Mouse (Mus musculus) liver, embryonic 16.5 days (tissue): ENCODE measurements around the gene Zfp53. TPM values are rescaled to one million over a fixed set of nuclear protein-coding genes. Genes with fewer than 3 reads are reported as not detected.

Experiments
- ATAC-seq: fragments of 200-750 bp; cut with Nextera tagmentation; 2 replicates; pipeline ENCODE4 v1.8.0; 2017; ENCODE audit warnings: low read depth, mild to moderate bottlenecking, moderate number of reproducible peaks, moderate library complexity
- H3K27ac ChIP-seq: fragments of 300-500 bp; sonication (generic); 2 replicates; pipeline ENCODE4 v1.5.1; 2014; ENCODE audit warnings: mild to moderate bottlenecking, low read length
- H3K27me3 ChIP-seq: fragments of 300-500 bp; sonication (generic); 2 replicates; pipeline ENCODE4 v1.6.1; 2014; ENCODE audit warnings: low read depth, low read length, mixed read lengths; ENCODE audit not compliant: control insufficient read depth, insufficient read depth
- H3K36me3 ChIP-seq: fragments of 300-500 bp; sonication (generic); 2 replicates; pipeline ENCODE4 v1.6.1; 2014; ENCODE audit warnings: mild to moderate bottlenecking; ENCODE audit not compliant: control insufficient read depth, insufficient read depth
- H3K4me1 ChIP-seq: fragments of 300-500 bp; sonication (generic); 2 replicates; pipeline ENCODE4 v1.6.1; 2014; ENCODE audit warnings: low read depth, low read length, mixed read lengths; ENCODE audit not compliant: control insufficient read depth
- H3K4me2 ChIP-seq: fragments of 300-500 bp; sonication (generic); 2 replicates; pipeline ENCODE4 v1.6.1; 2014; ENCODE audit warnings: low read depth, low read length, mixed read lengths
- H3K4me3 ChIP-seq: fragments of 300-500 bp; sonication (generic); 2 replicates; pipeline ENCODE4 v1.5.1; 2014; ENCODE audit warnings: low read depth, mild to moderate bottlenecking, low read length
- H3K9ac ChIP-seq: fragments of 300-500 bp; sonication (generic); 2 replicates; pipeline ENCODE4 v1.6.1; 2014; ENCODE audit warnings: low read depth, low read length
- H3K9me3 ChIP-seq: fragments of 300-500 bp; sonication (generic); replicated peaks from 2 replicates; pipeline ENCODE4 v1.6.1; 2016; ENCODE audit warnings: low read length; ENCODE audit not compliant: control insufficient read depth
- WGBS: fragments of 180-500 bp; shearing (Covaris S2); extraction: QIAGEN DNeasy Blood & Tissue Kit; methylation state at CpG from one replicate; pipeline ENCODE4 v1.1.7; 2014; ENCODE audit not compliant: insufficient replicate concordance; 5-methylcytosine and 5-hydroxymethylcytosine counted together
- polyA plus RNA-seq: library from polyadenylated mRNA; unstranded; fragments of >200 nt; fragmentation: Nextera tagmentation; extraction: Ambion mirVana; gene quantifications from 2 replicates; pipeline ENCODE4 v1.2.1, GENCODE M21; 2015

Gene Zfp53
- polyA plus RNA-seq, 1 experiment from 2014 or later, result 3.1 TPM

DNA sequence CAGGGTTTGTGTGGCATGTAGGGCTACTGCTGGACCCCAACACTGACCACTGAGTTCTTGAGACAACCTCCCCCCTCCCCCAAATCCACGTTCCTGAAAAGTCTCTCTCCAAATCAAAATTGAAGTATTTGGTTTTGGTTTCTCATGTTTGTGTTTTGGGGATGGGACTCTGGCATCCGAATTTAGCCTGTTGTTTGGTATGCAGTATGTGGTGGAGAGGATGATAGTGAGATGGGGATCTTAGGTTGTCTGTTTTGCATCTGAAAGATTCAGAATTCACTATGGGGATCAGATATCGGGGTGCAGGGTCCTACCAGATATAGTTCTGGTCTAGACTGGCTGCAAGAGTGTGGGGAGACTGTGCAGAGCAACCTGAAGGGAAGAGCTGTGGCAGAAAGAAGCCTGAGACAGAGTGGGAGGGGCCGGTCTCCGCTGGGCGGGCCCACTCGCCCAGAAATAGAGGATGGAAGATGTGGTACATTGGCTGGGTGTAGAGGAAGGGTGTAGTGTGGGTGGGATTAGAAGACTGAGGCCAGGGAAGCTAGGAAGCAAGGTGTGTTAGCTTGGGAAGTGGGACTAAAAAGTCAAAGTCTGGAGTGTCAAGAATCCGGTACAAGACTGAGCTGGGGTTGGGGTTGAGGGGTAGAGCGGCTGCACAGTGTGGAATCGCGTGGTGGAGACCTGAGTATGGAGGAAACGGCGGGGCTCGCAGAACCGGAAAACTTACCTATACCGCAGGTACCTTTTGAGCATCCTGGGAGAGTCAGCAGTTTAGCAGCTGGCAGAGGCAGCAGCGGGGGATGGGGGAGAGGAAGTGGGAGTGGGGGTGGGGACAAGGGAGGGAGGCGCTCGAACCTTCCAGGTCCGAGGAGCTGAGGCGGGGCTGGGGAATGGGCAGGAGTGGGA is 46.6 kb downstream of the Zfp53 start, which contains the start of gene Zfp52:
Gene Zfp52, plus strand, starts transcription at position 444 of the 906 bp plus-strand sequence.
- peak; percentile 69 for ATAC-seq
- WGBS, result 2% methylated on average over 21 of the region's 21 CpGs
- H3K9me3 ChIP-seq, result no peaks in the 10 kb centered on the region
- peak within 1 kb of the TSS; percentile 88 for H3K4me2 ChIP-seq
- H3K9ac ChIP-seq, result peak within 1 kb of the TSS; percentile 54
- peak within 1 kb of the TSS; percentile 29; the same call in 1 of the 2 replicates for H3K27ac ChIP-seq
- peak within 1 kb of the TSS; percentile 63 for H3K4me3 ChIP-seq
- H3K36me3 ChIP-seq, result no peaks in the 10 kb centered on the region
- no peaks in the 10 kb centered on the region for H3K27me3 ChIP-seq
- H3K4me1 ChIP-seq, result peaks cover 18% of the 10 kb centered on the region

DNA sequence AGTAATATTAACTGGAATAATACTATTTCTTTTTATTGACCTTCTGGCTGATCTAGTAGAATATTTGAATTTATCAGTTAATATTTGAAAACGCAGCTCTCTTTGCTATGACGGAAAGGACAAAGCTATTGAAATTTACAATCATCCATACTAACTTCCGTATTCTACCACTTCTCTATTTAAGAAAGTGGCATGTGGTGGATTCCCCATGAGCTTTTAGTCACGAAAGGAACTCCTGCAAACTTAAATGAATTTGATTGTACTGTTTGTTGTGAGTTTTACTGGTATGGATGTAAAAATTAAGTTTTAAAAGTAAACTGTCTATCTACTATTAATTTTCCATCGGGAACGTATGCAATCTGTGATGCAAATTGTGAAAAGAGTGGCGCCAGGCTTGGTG is 47.3 kb downstream of the Zfp53 start:
- WGBS, result 15% methylated on average over 7 of the region's 7 CpGs
- peak overlapping the region; percentile 63 for H3K4me3 ChIP-seq
- no peak for ATAC-seq
- peak overlapping the region; percentile 54; the same call in 1 of the 2 replicates for H3K9ac ChIP-seq
- no peaks in the 10 kb centered on the region for H3K9me3 ChIP-seq
- H3K27me3 ChIP-seq, result no peaks in the 10 kb centered on the region
- H3K4me1 ChIP-seq, result peaks cover 18% of the 10 kb centered on the region
- H3K36me3 ChIP-seq, result no peaks in the 10 kb centered on the region
- H3K27ac ChIP-seq, result no peak overlapping the region
- H3K4me2 ChIP-seq, result peak overlapping the region; percentile 88

DNA sequence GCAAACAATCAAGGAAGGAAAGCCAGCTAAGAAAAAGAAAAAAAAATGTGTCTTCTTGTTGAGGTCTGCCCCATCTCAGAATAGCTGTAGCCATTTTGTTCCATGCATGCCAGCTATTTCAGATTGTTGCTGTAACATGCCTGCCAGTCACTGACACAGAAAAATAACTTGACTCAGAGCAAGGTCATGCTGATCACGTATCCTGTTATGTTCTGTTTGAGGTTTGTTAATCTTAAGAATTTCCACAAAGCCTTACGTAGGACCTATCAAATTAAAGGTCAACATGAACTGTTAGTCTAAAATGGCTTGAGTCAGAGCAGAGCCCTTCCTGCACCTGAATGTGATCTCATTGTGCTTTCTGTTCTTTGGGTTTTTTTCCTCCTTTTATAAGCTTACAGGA is 47.9 kb downstream of the Zfp53 start:
- no peak for ATAC-seq
- no peak overlapping the region for H3K9ac ChIP-seq
- no peaks in the 10 kb centered on the region for H3K36me3 ChIP-seq
- H3K27ac ChIP-seq, result no peak overlapping the region
- no peaks in the 10 kb centered on the region for H3K9me3 ChIP-seq
- H3K4me2 ChIP-seq, result no peak overlapping the region
- no peaks in the 10 kb centered on the region for H3K27me3 ChIP-seq
- peaks cover 18% of the 10 kb centered on the region for H3K4me1 ChIP-seq
- no peak overlapping the region for H3K4me3 ChIP-seq
- WGBS, result 62% methylated on average over 2 of the region's 2 CpGs

DNA sequence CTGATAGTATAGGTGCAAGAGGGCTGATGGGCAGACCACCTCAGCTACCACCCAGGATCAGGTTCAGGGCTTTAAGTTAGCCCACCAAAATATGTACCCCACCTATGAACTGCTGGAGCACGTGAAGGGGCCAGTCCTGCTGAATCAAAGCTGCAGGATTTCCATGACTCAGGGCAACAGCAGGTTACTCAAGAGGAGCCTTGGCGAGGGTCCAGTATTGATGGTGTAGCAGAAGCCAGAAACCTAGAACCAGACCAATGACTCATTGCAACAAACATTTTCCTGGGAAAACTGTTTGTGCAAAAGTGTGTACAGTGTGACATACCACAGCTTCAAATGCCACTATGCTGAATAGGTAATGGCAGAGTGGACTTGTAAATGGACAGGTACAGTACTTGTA is 69.0 kb downstream of the Zfp53 start:
- WGBS, result 77% methylated on average over 2 of the region's 2 CpGs
- no peak overlapping the region for H3K4me2 ChIP-seq

More for the DNA sequence above, 69.0 kb downstream of the Zfp53 start:
- no peak for ATAC-seq
- H3K36me3 ChIP-seq, result peaks cover 3% of the 10 kb centered on the region
- no peak overlapping the region for H3K4me3 ChIP-seq
- H3K27ac ChIP-seq, result no peak overlapping the region
- no peaks in the 10 kb centered on the region for H3K9me3 ChIP-seq
- H3K9ac ChIP-seq, result no peak overlapping the region
- no peaks in the 10 kb centered on the region for H3K27me3 ChIP-seq
- H3K4me1 ChIP-seq, result no peaks in the 10 kb centered on the region

Other genes starting within 250 kb of the Zfp53 start
- gene Vmn1r235, start 232.6 kb upstream of the Zfp53 start, polyA plus RNA-seq, result not detected in 2 replicates
- gene Vmn1r236, start 206.1 kb upstream of the Zfp53 start, polyA plus RNA-seq, result not detected in 2 replicates
- gene Vmn1r237, start 177.1 kb upstream of the Zfp53 start, polyA plus RNA-seq, result not detected in 2 replicates
- gene Zfp677, start 105.2 kb upstream of the Zfp53 start, polyA plus RNA-seq, result 0.50 and 0.54 TPM in 2 replicates
- 1.7 and 1.9 TPM in 2 replicates for gene Zfp54, start 65.8 kb upstream of the Zfp53 start, polyA plus RNA-seq
- 6.2 and 6.3 TPM in 2 replicates for gene Zfp51, start 38.6 kb upstream of the Zfp53 start, polyA plus RNA-seq
- gene Zfp52, start 46.5 kb downstream of the Zfp53 start, polyA plus RNA-seq, result 0.59 and 0.86 TPM in 2 replicates
- gene Zfp948, start 78.0 kb downstream of the Zfp53 start, polyA plus RNA-seq, result 5.1 and 5.2 TPM in 2 replicates
- gene Zfp983, start 161.6 kb downstream of the Zfp53 start, polyA plus RNA-seq, result 0.91 and 1.5 TPM in 2 replicates
- gene Gm10226, start 202.9 kb downstream of the Zfp53 start, polyA plus RNA-seq, result 2.6 and 4.6 TPM in 2 replicates
- gene Zfp760, start 218.7 kb downstream of the Zfp53 start, polyA plus RNA-seq, result 3.4 and 3.7 TPM in 2 replicates
- gene Zfp229, start 241.8 kb downstream of the Zfp53 start, polyA plus RNA-seq, result 1.7 and 1.8 TPM in 2 replicates